Mouse (Mus musculus) liver, embryonic 14.5 days (tissue): ENCODE data around the gene Mmp14.

Experiments
- CTCF ChIP-seq: IDR thresholded peaks from 2 replicates; pipeline ENCODE4 v1.5.1; 2016; ENCODE audit warnings: antibody characterized with exemption, low read depth, control low read depth
- EP300 ChIP-seq: IDR thresholded peaks from 2 replicates; pipeline ENCODE4 v1.6.1; 2016; ENCODE audit warnings: antibody characterized with exemption, low read depth

GRCm38 (mm10) chr14:54439155-54439554 is 7.7 kb downstream of the Mmp14 start:
- TF ChIP-seq CTCF (no peak), EP300 (no peak)
